Mouse (Mus musculus) stomach, embryonic 14.5 days (tissue): ENCODE results near the gene Mrps23. TPM values are rescaled to one million over a fixed set of nuclear protein-coding genes. Genes with fewer than 3 reads are reported as not detected.
A peak's percentile ranks its signal among the peaks of the same experiment; 100 is the strongest.
"Not testable (repeated sequence)": the region's sequence is repeated elsewhere in the genome, so short reads cannot be mapped to it uniquely, and the experiment has no call there.

Experiments used
- ATAC-seq: fragments of 200-750 bp; cut with Nextera tagmentation; 2 replicates; pipeline ENCODE4 v1.8.0; 2017; ENCODE audit warnings: low read depth, moderate TSS enrichment; ENCODE audit not compliant: insufficient number of reproducible peaks, insufficient read depth, low FRiP score
- H3K27ac ChIP-seq: fragments of 300-500 bp; sonication (generic); 2 replicates; pipeline ENCODE4 v1.5.1; 2014; ENCODE audit warnings: mild to moderate bottlenecking, low read length, moderate library complexity, mixed read lengths
- H3K27me3 ChIP-seq: fragments of 300-500 bp; sonication (generic); 2 replicates; pipeline ENCODE4 v1.6.1; 2014; ENCODE audit warnings: low read length, control low read depth, mixed read lengths; ENCODE audit not compliant: control insufficient read depth, insufficient read depth
- H3K36me3 ChIP-seq: fragments of 300-500 bp; sonication (generic); 2 replicates; pipeline ENCODE4 v1.6.1; 2014; ENCODE audit warnings: mild to moderate bottlenecking, control low read depth, low read length, moderate library complexity, mixed read lengths; ENCODE audit not compliant: control insufficient read depth, insufficient read depth
- H3K4me1 ChIP-seq: fragments of 300-500 bp; sonication (generic); 2 replicates; pipeline ENCODE4 v1.6.1; 2014; ENCODE audit warnings: low read length, control low read depth, mixed read lengths; ENCODE audit not compliant: control insufficient read depth, insufficient read depth
- H3K4me2 ChIP-seq: fragments of 300-500 bp; sonication (generic); replicated peaks from 2 replicates; pipeline ENCODE4 v1.6.1; 2014; ENCODE audit warnings: low read depth, low read length, control low read depth
- H3K4me3 ChIP-seq: fragments of 300-500 bp; sonication (generic); 2 replicates; pipeline ENCODE4 v1.5.1; 2014; ENCODE audit warnings: low read depth, low read length, control low read depth
- H3K9ac ChIP-seq: fragments of 300-500 bp; sonication (generic); replicated peaks from 2 replicates; pipeline ENCODE4 v1.6.1; 2014; ENCODE audit warnings: low read depth, mild to moderate bottlenecking, control low read depth, low read length, moderate library complexity, mixed read lengths
- H3K9me3 ChIP-seq: fragments of 300-500 bp; sonication (generic); 2 replicates; pipeline ENCODE4 v1.6.1; 2016; ENCODE audit warnings: low read depth, low read length, control low read depth; ENCODE audit not compliant: control insufficient read depth
- WGBS: fragments of 180-500 bp; shearing (Covaris S2); extraction: QIAGEN DNeasy Blood & Tissue Kit; methylation state at CpG from one replicate; pipeline ENCODE4 v1.1.7; 2014; 5-methylcytosine and 5-hydroxymethylcytosine counted together
- polyA plus RNA-seq: library from polyadenylated mRNA; unstranded; fragments of >200 nt; fragmentation: Nextera tagmentation; extraction: Ambion mirVana; gene quantifications from 2 replicates; pipeline ENCODE4 v1.2.1, GENCODE M21; 2014

Gene Mrps23
- polyA plus RNA-seq, 1 experiment from 2014 or later: 58.6 TPM

DNA sequence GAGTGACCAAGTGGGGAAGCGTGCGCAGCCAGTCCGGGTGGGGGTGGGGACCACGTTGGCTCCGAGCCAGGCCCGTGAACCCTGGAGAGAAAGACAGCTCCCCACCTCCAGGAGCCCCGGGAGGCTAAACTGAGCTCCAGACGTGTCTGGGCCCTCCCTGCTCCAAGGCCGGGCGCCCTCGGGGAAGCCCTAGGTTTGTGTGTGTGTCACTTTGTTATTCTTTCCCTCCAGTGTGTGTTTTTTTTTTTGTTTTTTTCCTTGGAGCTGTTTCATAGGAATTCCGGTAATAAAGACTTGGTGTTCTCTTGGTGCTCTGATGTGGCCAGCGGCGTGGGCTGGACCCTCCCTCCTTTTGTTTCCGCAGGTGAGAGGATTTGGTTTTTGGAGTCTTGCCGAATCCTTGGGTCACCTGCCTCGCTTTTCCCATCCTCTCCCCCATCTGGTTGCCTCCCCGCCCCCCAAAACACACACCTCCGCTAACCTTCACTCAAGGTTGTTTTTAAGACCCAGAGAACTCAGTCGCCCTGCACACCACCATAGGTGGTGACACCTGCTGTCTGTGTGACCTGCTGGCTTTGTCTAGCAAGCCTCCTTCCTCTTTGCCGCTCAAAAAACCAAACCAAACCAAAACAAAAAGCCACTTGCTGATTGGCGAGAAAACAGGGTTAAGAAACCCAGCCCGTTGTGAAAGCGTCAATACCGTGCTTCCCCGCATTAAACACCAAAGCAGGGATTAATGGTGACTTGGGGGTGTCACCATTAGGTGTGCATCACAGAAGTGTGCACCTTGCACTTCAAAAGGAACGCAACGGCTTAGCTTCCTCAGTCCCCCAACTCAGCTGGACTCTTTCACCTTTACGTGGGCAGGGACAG, 10.1 kb upstream of the Mrps23 start:
- Histone ChIP-seq H3K4me3 (peak overlapping the region; percentile 5; the same call in 1 of the 2 replicates), H3K9me3 (no peaks in the 10 kb centered on the region), H3K4me1 (peaks cover 18% of the 10 kb centered on the region), H3K27ac (no peak overlapping the region), H3K9ac (no peak overlapping the region), H3K4me2 (peak overlapping the region; percentile 22), H3K36me3 (no peaks in the 10 kb centered on the region), H3K27me3 (0 out of 2 replicates have a peak, but pooled peaks cover 2% of the 10 kb centered on the region)
- WGBS: 19% methylated on average over 29 of the region's 29 CpGs
- no peak for ATAC-seq

DNA sequence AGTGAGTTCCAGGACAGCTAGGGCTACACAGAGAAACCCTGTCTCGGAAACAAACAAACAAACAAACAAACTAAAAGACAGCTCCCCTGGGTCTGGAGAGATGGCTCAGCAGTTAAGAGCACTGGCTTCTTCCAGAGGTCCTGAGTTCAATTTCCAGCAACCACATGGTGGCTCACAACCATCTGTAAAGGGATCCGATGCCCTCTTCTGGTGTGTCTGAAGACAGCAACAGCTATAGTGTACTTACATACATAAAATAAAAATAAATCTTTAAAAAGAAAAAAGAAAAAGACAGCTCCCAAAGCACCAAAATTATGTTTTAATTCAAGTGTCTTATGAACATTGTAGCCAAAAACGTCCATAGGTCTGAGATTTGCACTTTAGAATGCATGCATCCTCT, 8.5 kb upstream of the Mrps23 start:
- ATAC-seq, H3K36me3 ChIP-seq, H3K27ac ChIP-seq, H3K9ac ChIP-seq, H3K9me3 ChIP-seq, H3K4me2 ChIP-seq, H3K4me3 ChIP-seq, H3K27me3 ChIP-seq: not testable (repeated sequence)
- H3K4me1 ChIP-seq: peaks cover 18% of the 10 kb centered on the region
- 90% methylated on average over 3 of the region's 3 CpGs for WGBS

DNA sequence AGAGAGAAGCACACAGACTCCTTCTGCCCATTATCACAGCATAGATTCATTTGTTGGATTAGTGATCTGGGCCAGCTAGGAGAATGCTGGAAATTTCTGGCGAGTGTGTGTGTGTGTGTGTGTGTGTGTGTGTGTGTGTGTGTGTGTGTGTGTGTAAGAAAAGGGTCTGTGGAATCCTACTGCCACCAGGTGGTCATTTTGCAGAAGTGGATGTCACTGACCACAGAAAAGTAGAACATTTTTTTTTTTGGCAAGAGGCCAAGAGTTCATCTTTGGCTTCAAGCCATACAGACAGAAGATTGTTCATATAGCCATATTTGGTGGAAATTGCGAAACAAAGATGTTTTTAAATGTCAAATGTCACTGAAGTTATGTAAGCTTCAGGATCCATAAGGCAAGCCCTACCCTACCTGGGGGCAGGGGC, 7.0 kb upstream of the Mrps23 start:
- Histone ChIP-seq H3K9ac (no peak overlapping the region), H3K27me3 (0 out of 2 replicates have a peak, but pooled peaks cover 2% of the 10 kb centered on the region), H3K27ac (peak overlapping the region; percentile 33; the same call in 1 of the 2 replicates), H3K4me2 (no peak overlapping the region), H3K36me3 (no peaks in the 10 kb centered on the region), H3K4me1 (peaks cover 16% of the 10 kb centered on the region), H3K9me3 (no peaks in the 10 kb centered on the region), H3K4me3 (no peak overlapping the region)
- no peak for ATAC-seq
- WGBS: 4% methylated on average over 2 of the region's 2 CpGs

DNA sequence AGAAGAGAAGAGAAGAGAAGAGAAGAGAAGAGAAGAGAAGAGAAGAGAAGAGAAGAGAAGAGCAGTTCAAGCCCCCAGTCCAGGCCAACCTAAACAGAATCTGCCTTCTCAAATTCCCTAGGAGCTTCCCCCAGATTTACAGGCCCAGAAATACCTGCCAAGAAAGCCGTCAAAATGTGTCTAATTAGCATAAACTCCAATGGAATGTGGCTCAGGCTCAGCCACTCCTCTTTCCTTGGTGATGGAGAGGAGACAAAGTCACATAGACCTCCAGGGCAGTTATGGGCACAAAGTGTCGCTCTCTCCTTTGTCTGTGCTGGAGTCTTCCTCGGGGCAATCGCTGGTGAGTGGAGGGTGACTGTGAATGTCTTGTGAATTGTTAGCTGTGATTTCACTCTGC, 6.0 kb upstream of the Mrps23 start:
- 40% methylated on average over 4 of the region's 4 CpGs for WGBS
- ATAC-seq: no peak
- no peak overlapping the region for H3K4me2 ChIP-seq
- no peaks in the 10 kb centered on the region for H3K36me3 ChIP-seq
- H3K9ac ChIP-seq: no peak overlapping the region
- H3K27me3 ChIP-seq: no peaks in the 10 kb centered on the region
- H3K4me1 ChIP-seq: peaks cover 15% of the 10 kb centered on the region
- H3K27ac ChIP-seq: no peak overlapping the region
- no peak overlapping the region for H3K4me3 ChIP-seq
- no peaks in the 10 kb centered on the region for H3K9me3 ChIP-seq

DNA sequence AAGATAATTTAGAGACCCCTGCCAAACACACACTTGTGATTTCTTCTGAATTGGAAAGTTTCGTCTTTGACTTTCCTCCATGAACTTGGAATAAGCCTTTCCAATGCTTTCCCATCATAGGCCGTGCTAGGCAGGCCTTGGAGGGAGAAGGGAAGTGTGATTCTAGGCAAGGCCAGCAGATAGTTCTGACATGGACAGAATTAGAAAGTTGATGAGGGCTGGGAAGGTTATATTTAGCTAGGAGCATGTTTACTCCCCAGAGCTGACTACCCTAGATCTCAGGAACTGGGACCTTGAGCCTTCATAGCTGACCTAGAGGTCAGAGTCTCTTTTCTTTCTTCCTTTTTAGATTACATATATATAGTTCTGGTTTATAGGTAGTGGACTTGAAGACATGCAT, 3.0 kb upstream of the Mrps23 start:
- Histone ChIP-seq H3K36me3 (no peaks in the 10 kb centered on the region), H3K27ac (no peak overlapping the region), H3K27me3 (no peaks in the 10 kb centered on the region), H3K4me1 (peaks cover 16% of the 10 kb centered on the region), H3K9ac (no peak overlapping the region), H3K9me3 (no peaks in the 10 kb centered on the region), H3K4me3 (no peak overlapping the region), H3K4me2 (no peak overlapping the region)
- 68% methylated on average over 2 of the region's 2 CpGs for WGBS
- ATAC-seq: no peak

DNA sequence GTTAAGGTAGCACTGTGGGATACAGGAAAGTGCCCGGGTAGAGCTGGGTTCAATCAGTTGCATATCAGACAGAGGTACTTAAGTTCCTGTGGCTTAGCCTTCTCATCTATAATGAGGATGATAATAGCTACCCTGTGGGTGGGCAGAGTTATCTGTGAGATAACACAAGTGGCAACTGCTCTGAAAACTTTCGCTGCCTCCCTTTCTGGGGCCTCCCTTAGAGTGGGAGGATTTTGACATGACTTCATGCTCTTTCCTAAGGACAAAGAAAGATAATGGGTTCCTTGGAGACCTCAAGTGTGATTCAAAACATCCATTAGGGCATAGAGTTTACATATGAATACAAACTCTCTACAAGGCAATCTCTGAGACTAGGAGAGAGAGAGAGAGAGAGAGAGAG, 2.1 kb upstream of the Mrps23 start:
- H3K4me1 ChIP-seq: peaks cover 16% of the 10 kb centered on the region
- no peak overlapping the region for H3K9ac ChIP-seq
- no peaks in the 10 kb centered on the region for H3K9me3 ChIP-seq
- H3K36me3 ChIP-seq: no peaks in the 10 kb centered on the region; the same call in 1 of the 2 replicates
- H3K4me2 ChIP-seq: no peak overlapping the region
- ATAC-seq: no peak
- H3K27ac ChIP-seq: no peak overlapping the region
- no peak overlapping the region for H3K4me3 ChIP-seq
- 20% methylated on average over 2 of the region's 2 CpGs for WGBS
- no peaks in the 10 kb centered on the region for H3K27me3 ChIP-seq

DNA sequence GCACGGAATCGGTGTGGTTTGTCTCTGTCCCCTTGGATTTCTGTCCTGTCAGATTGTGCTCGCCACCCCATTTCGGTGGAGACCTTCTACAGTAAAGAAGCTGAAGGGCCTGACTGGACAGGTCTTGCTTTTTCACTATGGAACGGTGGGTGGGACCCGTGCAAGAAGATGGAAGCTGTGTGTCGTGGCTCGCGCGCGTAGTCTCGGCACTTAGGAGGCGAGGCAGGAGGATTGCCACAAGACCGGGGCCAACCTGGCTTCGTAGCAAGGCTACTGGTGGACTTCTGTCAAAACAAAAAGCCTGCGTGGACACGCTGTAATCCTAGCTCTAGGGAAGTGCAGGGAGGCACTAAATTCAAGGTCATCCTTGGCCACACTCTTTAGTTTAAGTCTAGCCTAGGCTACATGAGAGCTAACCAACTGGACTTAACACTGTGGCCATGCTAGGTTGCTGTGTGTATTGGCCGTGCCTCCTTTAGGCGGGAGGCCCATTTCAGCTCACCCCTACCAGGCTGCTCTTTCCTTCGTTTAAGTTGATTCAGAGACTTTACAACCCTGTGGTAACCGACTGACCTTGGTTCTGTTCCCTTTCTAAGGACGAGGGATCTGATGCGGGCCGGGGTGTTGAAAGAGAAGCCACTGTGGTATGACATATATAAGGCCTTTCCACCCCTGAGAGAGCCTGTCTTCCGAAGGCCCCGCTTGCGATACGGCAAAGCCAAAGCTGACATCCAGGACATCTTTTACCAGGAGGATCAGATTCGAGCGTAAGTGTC, 593 bp downstream of the Mrps23 start:
- Histone ChIP-seq H3K4me1 (peaks cover 11% of the 10 kb centered on the region), H3K9ac (peak overlapping the region; percentile 73), H3K4me2 (peak overlapping the region; percentile 88), H3K9me3 (no peaks in the 10 kb centered on the region), H3K27me3 (no peaks in the 10 kb centered on the region), H3K27ac (peak overlapping the region; percentile 33; the same call in 1 of the 2 replicates), H3K36me3 (peaks cover 8% of the 10 kb centered on the region; the same call in 1 of the 2 replicates), H3K4me3 (peak overlapping the region; percentile 88)
- no peak for ATAC-seq
- WGBS: 30% methylated on average over 30 of the region's 30 CpGs

DNA sequence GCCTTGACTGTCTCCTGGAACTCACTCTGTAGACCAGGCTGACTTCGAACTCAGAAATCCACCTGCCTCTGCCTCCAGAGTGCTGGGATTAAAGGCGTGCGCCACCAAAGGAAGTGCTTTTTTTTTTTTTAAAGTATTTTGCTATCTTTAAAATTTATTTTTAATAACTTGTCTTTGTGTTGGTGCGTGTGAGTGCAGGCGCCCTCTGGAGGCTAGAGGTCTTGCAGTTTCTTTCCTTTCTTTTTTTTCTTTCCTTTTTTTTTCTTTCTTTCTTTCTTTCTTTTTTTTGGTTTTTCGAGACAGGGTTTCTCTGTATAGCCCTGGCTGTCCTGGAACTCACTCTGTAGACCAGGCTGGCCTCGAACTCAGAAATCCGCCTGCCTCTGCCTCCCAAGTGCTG, 2.4 kb downstream of the Mrps23 start:
- H3K9ac ChIP-seq, H3K4me3 ChIP-seq, H3K9me3 ChIP-seq, H3K27ac ChIP-seq, H3K27me3 ChIP-seq, ATAC-seq, H3K4me2 ChIP-seq: not testable (repeated sequence)
- peaks cover 11% of the 10 kb centered on the region for H3K4me1 ChIP-seq
- peaks cover 19% of the 10 kb centered on the region for H3K36me3 ChIP-seq
- WGBS: 77% methylated on average over 8 of the region's 8 CpGs
